Mouse (Mus musculus) lung, postnatal 4 days (tissue): ENCODE data around the gene Cep350.

Source experiments
- DNase-seq, 2 experiments: peaks; one replicate each; pipeline ENCODE4 v3.0.0; 2021

Cep350 gene

GRCm38 (mm10) chr1:155805607-155806006, 167.4 kb downstream of the Cep350 start:
- no peak for DNase-seq

GRCm38 (mm10) chr1:155801014-155801991, 171.8 kb downstream of the Cep350 start:
- DNase-seq: no peak

- DNase-seq: no peak
These were observed 175.1 kb downstream of the Cep350 start for GRCm38 (mm10) chr1:155798000-155798399.

- DNase-seq: no peak
These were observed 175.6 kb downstream of the Cep350 start for GRCm38 (mm10) chr1:155797425-155797824.

GRCm38 (mm10) chr1:155796757-155797405, 176.2 kb downstream of the Cep350 start:
- no peak for DNase-seq

GRCm38 (mm10) chr1:155795791-155796233, 177.2 kb downstream of the Cep350 start:
- DNase-seq: peak; percentile 41 to 42
